ENCODE assay signal across 11 mouse cellular contexts in genomic region chr1:132144223-132144622, GRCm38 (mm10). TPM values are rescaled to one million over a fixed set of nuclear protein-coding genes. Genes with fewer than 3 reads are reported as not detected.
A peak's percentile ranks its signal among the peaks of the same experiment; 100 is the strongest.
DNase-seq lines count a peak whose midpoint lies in the region; ATAC-seq and TF ChIP-seq lines count a peak whose summit lies in the region.
"Had no signal": no experiment of that assay in that cellular context is flagged by ENCODE, and none has a peak within 500 bp of the region (broad histone marks: within the 10 kb centered on the region; RNA-seq: fewer than 3 reads in every experiment).

No protein-coding gene starts in this region.

- peaks cover 47% of the 10 kb centered on the region for H3K4me1 ChIP-seq in forebrain, embryonic 10.5 days
- H3K4me1 ChIP-seq in hindbrain, postnatal 0 days (ENCODE audit: insufficient read depth, low read length) = peaks cover 14% of the 10 kb centered on the region
- H3K4me1 ChIP-seq in midbrain, postnatal 0 days (ENCODE audit: insufficient read depth, low read length) = peaks cover 16% of the 10 kb centered on the region; the same call in 1 of the 2 replicates
- H3K4me1 ChIP-seq in intestine, embryonic 15.5 days (replicated peaks) = peaks cover 6% of the 10 kb centered on the region; the same call in 1 of the 2 replicates

- H3K9me3 ChIP-seq in forebrain, embryonic 10.5 days = no peaks in the 10 kb centered on the region
- no peaks in the 10 kb centered on the region for H3K9me3 ChIP-seq in hindbrain, postnatal 0 days (ENCODE audit: low read length)
- no peaks in the 10 kb centered on the region for H3K9me3 ChIP-seq in midbrain, postnatal 0 days (ENCODE audit: low read length)
- H3K9me3 ChIP-seq in intestine, embryonic 15.5 days = no peaks in the 10 kb centered on the region
- H3K9me3 ChIP-seq: G1E; liver, embryonic 12.5 days had no signal

- H3K9ac ChIP-seq in hindbrain, postnatal 0 days (replicated peaks; ENCODE audit: low read length) = no peak overlapping the region
- H3K9ac ChIP-seq in midbrain, postnatal 0 days (replicated peaks; ENCODE audit: low read length, poor library complexity, severe bottlenecking) = no peak overlapping the region
- H3K9ac ChIP-seq in intestine, embryonic 15.5 days = no peak overlapping the region
- H3K9ac ChIP-seq: liver, embryonic 12.5 days had no signal

- ATAC-seq in hindbrain, postnatal 0 days = peak; percentile 77
- peak; percentile 81 for ATAC-seq in midbrain, postnatal 0 days (ENCODE audit: low FRiP score)
- ATAC-seq in intestine, embryonic 15.5 days = no peak
- no peak for ATAC-seq in monocyte, adult 5-6 weeks (replicated peaks; ENCODE audit: insufficient number of reproducible peaks, low FRiP score, low TSS enrichment, poor library complexity, severe bottlenecking)
- ATAC-seq: liver, embryonic 12.5 days had no signal

- peak; percentile 44 for DNase-seq in Muller cell, postnatal 12 days (ENCODE audit: inconsistent ontology term)
- peak; percentile 45 for DNase-seq in forebrain, embryonic 10.5 days (ENCODE audit: extremely low spot score, low spot score)
- peak; percentile 72 for DNase-seq in hindbrain, postnatal 0 days (ENCODE audit: low spot score)
- DNase-seq in midbrain, postnatal 0 days (ENCODE audit: low spot score) = peak; percentile 72
- no peak for DNase-seq in thymus, postnatal 36 days
- no peak for DNase-seq in adrenal gland, adult 18-20 months (ENCODE audit: low spot score in 2 of 2)
- DNase-seq: cerebellum, adult 8-10 months had no signal

- H3K27ac ChIP-seq in forebrain, embryonic 10.5 days = no peak overlapping the region
- H3K27ac ChIP-seq in hindbrain, postnatal 0 days = peak overlapping the region; percentile 15; the same call in 1 of the 2 replicates
- peak overlapping the region; percentile 62 for H3K27ac ChIP-seq in midbrain, postnatal 0 days (ENCODE audit: low read depth, low read length)
- H3K27ac ChIP-seq in intestine, embryonic 15.5 days = no peak overlapping the region
- H3K27ac ChIP-seq: liver, embryonic 12.5 days had no signal

- WGBS in forebrain, embryonic 10.5 days = 32% methylated on average over 2 of the region's 2 CpGs
- 7% methylated on average over 2 of the region's 2 CpGs for WGBS in hindbrain, postnatal 0 days
- 4% methylated on average over 2 of the region's 2 CpGs for WGBS in midbrain, postnatal 0 days
- WGBS in intestine, embryonic 15.5 days = 36% methylated on average over 2 of the region's 2 CpGs

- H3K36me3 ChIP-seq in forebrain, embryonic 10.5 days (replicated peaks) = no peaks in the 10 kb centered on the region
- no peaks in the 10 kb centered on the region for H3K36me3 ChIP-seq in hindbrain, postnatal 0 days (ENCODE audit: insufficient read depth, low read length)
- no peaks in the 10 kb centered on the region for H3K36me3 ChIP-seq in midbrain, postnatal 0 days (ENCODE audit: insufficient read depth, low read length)
- H3K36me3 ChIP-seq in intestine, embryonic 15.5 days = no peaks in the 10 kb centered on the region
- H3K36me3 ChIP-seq: G1E; liver, embryonic 12.5 days had no signal

- peaks cover 20% of the 10 kb centered on the region for H3K27me3 ChIP-seq in forebrain, embryonic 10.5 days (ENCODE audit: poor library complexity, severe bottlenecking)
- H3K27me3 ChIP-seq in hindbrain, postnatal 0 days (ENCODE audit: insufficient read depth, low read length) = no peaks in the 10 kb centered on the region
- no peaks in the 10 kb centered on the region for H3K27me3 ChIP-seq in midbrain, postnatal 0 days (ENCODE audit: insufficient read depth, low read length)
- H3K27me3 ChIP-seq in intestine, embryonic 15.5 days (replicated peaks) = 0 out of 2 replicates have a peak, but pooled peaks cover 3% of the 10 kb centered on the region

- no peak overlapping the region for H3K4me2 ChIP-seq in hindbrain, postnatal 0 days (ENCODE audit: low read depth, low read length)
- 0 out of 2 replicates have a peak overlapping the region, but pooled peaks have one; percentile 6 for H3K4me2 ChIP-seq in midbrain, postnatal 0 days (ENCODE audit: low read depth, low read length, poor library complexity, severe bottlenecking)
- H3K4me2 ChIP-seq in intestine, embryonic 15.5 days (replicated peaks) = no peak overlapping the region
- H3K4me2 ChIP-seq: liver, embryonic 12.5 days had no signal

- TF ChIP-seq CTCF in hindbrain, postnatal 0 days (IDR thresholded peaks at IDR 0.05; ENCODE audit: low read depth) = no peak
- no peak for TF ChIP-seq CTCF in midbrain, postnatal 0 days (IDR thresholded peaks at IDR 0.05)

- H3K4me3 ChIP-seq in forebrain, embryonic 10.5 days = no peak overlapping the region
- H3K4me3 ChIP-seq in hindbrain, postnatal 0 days (ENCODE audit: low read length) = no peak overlapping the region
- H3K4me3 ChIP-seq in midbrain, postnatal 0 days (ENCODE audit: low read depth, low read length) = no peak overlapping the region
- H3K4me3 ChIP-seq in intestine, embryonic 15.5 days (replicated peaks) = no peak overlapping the region
- H3K4me3 ChIP-seq: liver, embryonic 12.5 days had no signal

RNA-seq across cellular contexts. Expression of gene Cdk18, which starts 4.7 kb away (rescaled TPM):
- polyA plus RNA-seq in forebrain, embryonic 10.5 days (2016; fragmentation: Nextera tagmentation; extraction: Ambion mirVana) = 1.4 and 1.5 TPM in 2 replicates
- 2.7 and 4.1 TPM in 2 replicates for total RNA-seq in hindbrain, postnatal 0 days (2014; rRNA removed)
- polyA plus RNA-seq in hindbrain, postnatal 0 days (2015; fragmentation: Nextera tagmentation; extraction: Ambion mirVana) = 1.0 and 1.6 TPM in 2 replicates
- 3.5 and 7.2 TPM in 2 replicates for total RNA-seq in midbrain, postnatal 0 days (2014; rRNA removed)
- 2.4 and 3.1 TPM in 2 replicates for polyA plus RNA-seq in midbrain, postnatal 0 days (2015; fragmentation: Nextera tagmentation; extraction: Ambion mirVana)
- 10 to 100 TPM; 16.1 to 16.3 TPM for total RNA-seq in adrenal gland, adult 18-20 months (2021)
- 10.5 and 13.4 TPM in 2 replicates for polyA plus RNA-seq in intestine, embryonic 15.5 days (2015; fragmentation: Nextera tagmentation; extraction: Ambion mirVana)
- total RNA-seq in monocyte, adult 5-6 weeks (2017) = 0.43 to 2.9 TPM in 2 of 3 replicates, not detected in the other

RNA-seq across cellular contexts. Expression of gene Lemd1, which starts 47.0 kb away (rescaled TPM):
- polyA plus RNA-seq in forebrain, embryonic 10.5 days (2016; fragmentation: Nextera tagmentation; extraction: Ambion mirVana) = 4.1 and 4.2 TPM in 2 replicates
- total RNA-seq in hindbrain, postnatal 0 days (2014; rRNA removed) = 10.9 and 16.6 TPM in 2 replicates
- polyA plus RNA-seq in hindbrain, postnatal 0 days (2015; fragmentation: Nextera tagmentation; extraction: Ambion mirVana) = 7.9 and 9.0 TPM in 2 replicates
- 9.3 and 12.6 TPM in 2 replicates for total RNA-seq in midbrain, postnatal 0 days (2014; rRNA removed)
- 11.3 and 12.6 TPM in 2 replicates for polyA plus RNA-seq in midbrain, postnatal 0 days (2015; fragmentation: Nextera tagmentation; extraction: Ambion mirVana)
- total RNA-seq in adrenal gland, adult 18-20 months (2021) = under 1 TPM in 1 of 2 experiments, not detected in 1; 0.43 TPM
- 0.43 and 0.58 TPM in 2 replicates for polyA plus RNA-seq in intestine, embryonic 15.5 days (2015; fragmentation: Nextera tagmentation; extraction: Ambion mirVana)
- 1.8 TPM in 1 of 3 replicates, not detected in the others for total RNA-seq in monocyte, adult 5-6 weeks (2017)
- polyA plus RNA-seq: G1E; liver, embryonic 12.5 days had no signal

RNA-seq across cellular contexts. Expression of gene AC124108.1, which starts 47.0 kb away (rescaled TPM):
- polyA plus RNA-seq in forebrain, embryonic 10.5 days (2016; fragmentation: Nextera tagmentation; extraction: Ambion mirVana) = 1.8 and 3.3 TPM in 2 replicates
- total RNA-seq in hindbrain, postnatal 0 days (2014; rRNA removed) = 2.0 and 4.8 TPM in 2 replicates
- polyA plus RNA-seq in hindbrain, postnatal 0 days (2015; fragmentation: Nextera tagmentation; extraction: Ambion mirVana) = 0.50 and 0.70 TPM in 2 replicates
- 3.9 and 6.9 TPM in 2 replicates for total RNA-seq in midbrain, postnatal 0 days (2014; rRNA removed)
- 0.50 and 0.54 TPM in 2 replicates for polyA plus RNA-seq in midbrain, postnatal 0 days (2015; fragmentation: Nextera tagmentation; extraction: Ambion mirVana)
- total RNA-seq in adrenal gland, adult 18-20 months (2021) = not detected
- polyA plus RNA-seq in intestine, embryonic 15.5 days (2015; fragmentation: Nextera tagmentation; extraction: Ambion mirVana) = 0.03 and 0.08 TPM in 2 replicates
- total RNA-seq in monocyte, adult 5-6 weeks (2017) = not detected in 3 replicates
- polyA plus RNA-seq: G1E; liver, embryonic 12.5 days had no signal

Comparison
In these comparisons a context has a peak if more than half of its experiments do, and no peak if none do; other contexts are left out.
1. DNase-seq: peak in Muller cell, postnatal 12 days (single experiment), forebrain, embryonic 10.5 days (single experiment), hindbrain, postnatal 0 days (single experiment) and midbrain, postnatal 0 days (single experiment); none in thymus, postnatal 36 days (0 of 2) and adrenal gland, adult 18-20 months (0 of 2).
2. H3K27ac ChIP-seq: peak in hindbrain, postnatal 0 days (single experiment) and midbrain, postnatal 0 days (single experiment); none in forebrain, embryonic 10.5 days (single experiment) and intestine, embryonic 15.5 days (single experiment).
3. ATAC-seq: peak in hindbrain, postnatal 0 days (single experiment) and midbrain, postnatal 0 days (single experiment); none in intestine, embryonic 15.5 days (single experiment) and monocyte, adult 5-6 weeks (single experiment).